Mouse (Mus musculus): ENCODE measurements at regions not wholly inside any gene's neighbourhood (a gene's known extent, or its start where the extent isn't known, plus 50 kb on each side); places are given as distances from the start of the nearest gene placed in this dataset.
A peak's percentile ranks its signal among the peaks of the same experiment; 100 is the strongest.

- no peaks in the 10 kb centered on the region for H3K36me3 ChIP-seq (ENCODE audit: control insufficient read depth, insufficient read depth, low read length)
- WGBS = 88% methylated on average over 2 of the region's 2 CpGs
- H3K4me1 ChIP-seq (replicated peaks; ENCODE audit: control insufficient read depth, insufficient read depth) = no peaks in the 10 kb centered on the region
- TF ChIP-seq EP300 (optimal IDR thresholded peaks at IDR 0.05) = no peak
- TF ChIP-seq CTCF (IDR thresholded peaks at IDR 0.05; ENCODE audit: low read depth) = no peak
- H3K9ac ChIP-seq (ENCODE audit: low read length) = no peak overlapping the region
- no peak for DNase-seq (ENCODE audit: low spot score)
- H3K27me3 ChIP-seq (ENCODE audit: control insufficient read depth, insufficient read depth, low read length) = no peaks in the 10 kb centered on the region
- no peak overlapping the region for H3K4me2 ChIP-seq (replicated peaks; ENCODE audit: low read depth)
- ATAC-seq (ENCODE audit: low FRiP score, low TSS enrichment) = no peak
- H3K27ac ChIP-seq (replicated peaks) = no peak overlapping the region
- no peak overlapping the region for H3K4me3 ChIP-seq (ENCODE audit: low read depth, low read length)
- H3K9me3 ChIP-seq (ENCODE audit: control insufficient read depth, low read length) = no peaks in the 10 kb centered on the region
Observed at GRCm38 (mm10) chr3:99512933-99513332, 272.8 kb downstream of the Tbx15 start.

- H3K4me3 ChIP-seq (ENCODE audit: low read depth, low read length) = no peak overlapping the region
- WGBS = 93% methylated on average over 8 of the region's 8 CpGs
- H3K27ac ChIP-seq (replicated peaks) = no peak overlapping the region
- H3K36me3 ChIP-seq (ENCODE audit: control insufficient read depth, insufficient read depth, low read length) = no peaks in the 10 kb centered on the region
- no peaks in the 10 kb centered on the region for H3K4me1 ChIP-seq (replicated peaks; ENCODE audit: control insufficient read depth, insufficient read depth)
- no peaks in the 10 kb centered on the region for H3K9me3 ChIP-seq (ENCODE audit: control insufficient read depth, low read length)
- no peak for DNase-seq (ENCODE audit: low spot score)
- H3K4me2 ChIP-seq (replicated peaks; ENCODE audit: low read depth) = no peak overlapping the region
- TF ChIP-seq EP300 (optimal IDR thresholded peaks at IDR 0.05) (no peak), CTCF (IDR thresholded peaks at IDR 0.05; ENCODE audit: low read depth) (no peak)
- ATAC-seq (ENCODE audit: low FRiP score, low TSS enrichment) = no peak
- H3K9ac ChIP-seq (ENCODE audit: low read length) = no peak overlapping the region
- no peaks in the 10 kb centered on the region for H3K27me3 ChIP-seq (ENCODE audit: control insufficient read depth, insufficient read depth, low read length)
Observed at GRCm38 (mm10) chr3:99515751-99516150, 275.6 kb downstream of the Tbx15 start.

- ATAC-seq (ENCODE audit: low FRiP score, low TSS enrichment) = peak; percentile 80
Observed at GRCm38 (mm10) chr3:99560917-99561316, 320.7 kb downstream of the Tbx15 start.

GRCm38 (mm10) chr3:99573335-99573976 is 311.8 kb upstream of the Spag17 start:
- no peak overlapping the region for H3K4me2 ChIP-seq (replicated peaks; ENCODE audit: low read depth)
- H3K27ac ChIP-seq (replicated peaks) = no peak overlapping the region
- H3K27me3 ChIP-seq (ENCODE audit: control insufficient read depth, insufficient read depth, low read length) = no peaks in the 10 kb centered on the region
- no peaks in the 10 kb centered on the region for H3K4me1 ChIP-seq (replicated peaks; ENCODE audit: control insufficient read depth, insufficient read depth)
- DNase-seq (ENCODE audit: low spot score) (no peak), ATAC-seq (ENCODE audit: low FRiP score, low TSS enrichment) (no peak)
- H3K36me3 ChIP-seq (ENCODE audit: control insufficient read depth, insufficient read depth, low read length) = no peaks in the 10 kb centered on the region
- no peak overlapping the region for H3K9ac ChIP-seq (ENCODE audit: low read length)
- H3K9me3 ChIP-seq (ENCODE audit: control insufficient read depth, low read length) = no peaks in the 10 kb centered on the region
- TF ChIP-seq EP300 (optimal IDR thresholded peaks at IDR 0.05) (no peak), CTCF (IDR thresholded peaks at IDR 0.05; ENCODE audit: low read depth) (no peak)
- no peak overlapping the region for H3K4me3 ChIP-seq (ENCODE audit: low read depth, low read length)
- WGBS = 27% methylated on average over 6 of the region's 6 CpGs

More at GRCm38 (mm10) chr3:99560917-99561316, 320.7 kb downstream of the Tbx15 start:
- TF ChIP-seq EP300 (optimal IDR thresholded peaks at IDR 0.05) (no peak), CTCF (IDR thresholded peaks at IDR 0.05; ENCODE audit: low read depth) (no peak)
- WGBS = 50% methylated on average over 1 of the region's 1 CpGs
- Histone ChIP-seq H3K4me1 (replicated peaks; ENCODE audit: control insufficient read depth, insufficient read depth) (no peaks in the 10 kb centered on the region), H3K27ac (replicated peaks) (no peak overlapping the region), H3K36me3 (ENCODE audit: control insufficient read depth, insufficient read depth, low read length) (no peaks in the 10 kb centered on the region), H3K9ac (ENCODE audit: low read length) (no peak overlapping the region), H3K4me2 (replicated peaks; ENCODE audit: low read depth) (no peak overlapping the region), H3K4me3 (ENCODE audit: low read depth, low read length) (no peak overlapping the region), H3K9me3 (ENCODE audit: control insufficient read depth, low read length) (no peaks in the 10 kb centered on the region), H3K27me3 (ENCODE audit: control insufficient read depth, insufficient read depth, low read length) (no peaks in the 10 kb centered on the region)
- DNase-seq (ENCODE audit: low spot score) = peak; percentile 60

- Histone ChIP-seq H3K4me3 (ENCODE audit: low read depth, low read length) (no peak overlapping the region), H3K9me3 (ENCODE audit: control insufficient read depth, low read length) (no peaks in the 10 kb centered on the region), H3K4me1 (replicated peaks; ENCODE audit: control insufficient read depth, insufficient read depth) (no peaks in the 10 kb centered on the region), H3K4me2 (replicated peaks; ENCODE audit: low read depth) (no peak overlapping the region), H3K27me3 (ENCODE audit: control insufficient read depth, insufficient read depth, low read length) (no peaks in the 10 kb centered on the region), H3K36me3 (ENCODE audit: control insufficient read depth, insufficient read depth, low read length) (no peaks in the 10 kb centered on the region), H3K9ac (ENCODE audit: low read length) (no peak overlapping the region), H3K27ac (replicated peaks) (no peak overlapping the region)
- no peak for ATAC-seq (ENCODE audit: low FRiP score, low TSS enrichment)
- 44% methylated on average over 3 of the region's 3 CpGs for WGBS
- no peak for DNase-seq (ENCODE audit: low spot score)
- TF ChIP-seq EP300 (optimal IDR thresholded peaks at IDR 0.05) = no peak
- no peak for TF ChIP-seq CTCF (IDR thresholded peaks at IDR 0.05; ENCODE audit: low read depth)
Observed at GRCm38 (mm10) chr3:99573977-99574373, 311.2 kb upstream of the Spag17 start.

GRCm38 (mm10) chr3:99602679-99603078 is 282.5 kb upstream of the Spag17 start:
- no peaks in the 10 kb centered on the region for H3K27me3 ChIP-seq (ENCODE audit: control insufficient read depth, insufficient read depth, low read length)
- H3K9ac ChIP-seq (ENCODE audit: low read length) = no peak overlapping the region
- no peaks in the 10 kb centered on the region for H3K36me3 ChIP-seq (ENCODE audit: control insufficient read depth, insufficient read depth, low read length)
- H3K27ac ChIP-seq (replicated peaks) = no peak overlapping the region
- no peak for TF ChIP-seq EP300 (optimal IDR thresholded peaks at IDR 0.05)
- TF ChIP-seq CTCF (IDR thresholded peaks at IDR 0.05; ENCODE audit: low read depth) = no peak
- no peak overlapping the region for H3K4me2 ChIP-seq (replicated peaks; ENCODE audit: low read depth)
- no peak for ATAC-seq (ENCODE audit: low FRiP score, low TSS enrichment)
- no peak for DNase-seq (ENCODE audit: low spot score)
- H3K4me1 ChIP-seq (replicated peaks; ENCODE audit: control insufficient read depth, insufficient read depth) = no peaks in the 10 kb centered on the region
- 52% methylated on average over 3 of the region's 3 CpGs for WGBS
- no peak overlapping the region for H3K4me3 ChIP-seq (ENCODE audit: low read depth, low read length)
- no peaks in the 10 kb centered on the region for H3K9me3 ChIP-seq (ENCODE audit: control insufficient read depth, low read length)
